Mouse (Mus musculus): ENCODE results near the gene Gpc5. TPM values are rescaled to one million over a fixed set of nuclear protein-coding genes. Genes with fewer than 3 reads are reported as not detected.

Gpc5 gene
- 12.5 and 15.4 TPM in 2 replicates for polyA plus RNA-seq (2015; fragmentation: Nextera tagmentation; extraction: Ambion mirVana)

- WGBS: under 1% methylated on average over 18 of the region's 31 CpGs
- peaks cover 13% of the 10 kb centered on the region for H3K27me3 ChIP-seq (replicated peaks; ENCODE audit: control insufficient read depth, insufficient read depth, low read length)
- H3K9me3 ChIP-seq (ENCODE audit: control insufficient read depth, low read length): no peaks in the 10 kb centered on the region
Measured at GRCm38 (mm10) chr14:115092081-115092480, at the start of gene Gpc5. Gpc5 (plus strand) TSS chr14:115092215.

GRCm38 (mm10) chr14:115042660-115043059 is 49.4 kb upstream of the Gpc5 start:
- 2% methylated on average over 4 of the region's 4 CpGs for WGBS
- Histone ChIP-seq H3K4me2 (ENCODE audit: low read length) (peak overlapping the region; percentile 91), H3K9ac (ENCODE audit: low read depth, low read length) (peak overlapping the region; percentile 97), H3K4me3 (ENCODE audit: low read length) (peak overlapping the region; percentile 91), H3K4me1 (ENCODE audit: control insufficient read depth, insufficient read depth, low read depth, low read length) (peaks cover 15% of the 10 kb centered on the region), H3K27me3 (replicated peaks; ENCODE audit: control insufficient read depth, insufficient read depth, low read length) (0 out of 2 replicates have a peak, but pooled peaks cover 3% of the 10 kb centered on the region), H3K9me3 (ENCODE audit: control insufficient read depth, low read length) (no peaks in the 10 kb centered on the region), H3K27ac (ENCODE audit: low read depth, low read length) (no peak overlapping the region), H3K36me3 (ENCODE audit: control insufficient read depth, insufficient read depth, low read length) (peaks cover 11% of the 10 kb centered on the region)
- no peak for ATAC-seq

More at GRCm38 (mm10) chr14:115092081-115092480, at the start of gene Gpc5:
- ATAC-seq: peak; percentile 100
- Histone ChIP-seq H3K4me1 (ENCODE audit: control insufficient read depth, insufficient read depth, low read depth, low read length) (peaks cover 4% of the 10 kb centered on the region; the same call in 1 of the 2 replicates), H3K4me2 (ENCODE audit: low read length) (peak within 1 kb of the TSS; percentile 96), H3K27ac (ENCODE audit: low read depth, low read length) (no peak within 1 kb of the TSS), H3K4me3 (ENCODE audit: low read length) (peak within 1 kb of the TSS; percentile 73), H3K9ac (ENCODE audit: low read depth, low read length) (peak within 1 kb of the TSS; percentile 71), H3K36me3 (ENCODE audit: control insufficient read depth, insufficient read depth, low read length) (no peaks in the 10 kb centered on the region)

GRCm38 (mm10) chr14:115044016-115044415 is 48.0 kb upstream of the Gpc5 start:
- no peaks in the 10 kb centered on the region for H3K27me3 ChIP-seq (replicated peaks; ENCODE audit: control insufficient read depth, insufficient read depth, low read length)
- H3K9me3 ChIP-seq (ENCODE audit: control insufficient read depth, low read length): no peaks in the 10 kb centered on the region
- H3K36me3 ChIP-seq (ENCODE audit: control insufficient read depth, insufficient read depth, low read length): peaks cover 11% of the 10 kb centered on the region
- no peak for ATAC-seq
- H3K9ac ChIP-seq (ENCODE audit: low read depth, low read length): no peak overlapping the region
- H3K4me2 ChIP-seq (ENCODE audit: low read length): no peak overlapping the region
- H3K27ac ChIP-seq (ENCODE audit: low read depth, low read length): no peak overlapping the region
- peaks cover 15% of the 10 kb centered on the region for H3K4me1 ChIP-seq (ENCODE audit: control insufficient read depth, insufficient read depth, low read depth, low read length)
- no peak overlapping the region for H3K4me3 ChIP-seq (ENCODE audit: low read length)
- WGBS: 81% methylated on average over 5 of the region's 5 CpGs

- Histone ChIP-seq H3K9ac (ENCODE audit: low read depth, low read length) (no peak overlapping the region), H3K4me3 (ENCODE audit: low read length) (no peak overlapping the region), H3K27me3 (replicated peaks; ENCODE audit: control insufficient read depth, insufficient read depth, low read length) (no peaks in the 10 kb centered on the region), H3K36me3 (ENCODE audit: control insufficient read depth, insufficient read depth, low read length) (peaks cover 11% of the 10 kb centered on the region), H3K4me1 (ENCODE audit: control insufficient read depth, insufficient read depth, low read depth, low read length) (peaks cover 15% of the 10 kb centered on the region), H3K4me2 (ENCODE audit: low read length) (no peak overlapping the region), H3K27ac (ENCODE audit: low read depth, low read length) (no peak overlapping the region), H3K9me3 (ENCODE audit: control insufficient read depth, low read length) (no peaks in the 10 kb centered on the region)
- 73% methylated on average over 3 of the region's 3 CpGs for WGBS
- ATAC-seq: no peak
Measured at GRCm38 (mm10) chr14:115045712-115046111, 46.3 kb upstream of the Gpc5 start.

GRCm38 (mm10) chr14:115047316-115047715 is 44.7 kb upstream of the Gpc5 start:
- H3K4me3 ChIP-seq (ENCODE audit: low read length): no peak overlapping the region
- 89% methylated on average over 3 of the region's 3 CpGs for WGBS
- no peak overlapping the region for H3K27ac ChIP-seq (ENCODE audit: low read depth, low read length)
- H3K4me2 ChIP-seq (ENCODE audit: low read length): no peak overlapping the region
- peaks cover 11% of the 10 kb centered on the region for H3K36me3 ChIP-seq (ENCODE audit: control insufficient read depth, insufficient read depth, low read length)
- H3K9me3 ChIP-seq (ENCODE audit: control insufficient read depth, low read length): no peaks in the 10 kb centered on the region
- no peak overlapping the region for H3K9ac ChIP-seq (ENCODE audit: low read depth, low read length)
- no peaks in the 10 kb centered on the region for H3K27me3 ChIP-seq (replicated peaks; ENCODE audit: control insufficient read depth, insufficient read depth, low read length)
- peaks cover 14% of the 10 kb centered on the region for H3K4me1 ChIP-seq (ENCODE audit: control insufficient read depth, insufficient read depth, low read depth, low read length)
- no peak for ATAC-seq

- ATAC-seq: no peak
- H3K9me3 ChIP-seq (ENCODE audit: control insufficient read depth, low read length): no peaks in the 10 kb centered on the region
- 60% methylated on average over 5 of the region's 5 CpGs for WGBS
- H3K9ac ChIP-seq (ENCODE audit: low read depth, low read length): no peak overlapping the region
- no peaks in the 10 kb centered on the region for H3K27me3 ChIP-seq (replicated peaks; ENCODE audit: control insufficient read depth, insufficient read depth, low read length)
- H3K36me3 ChIP-seq (ENCODE audit: control insufficient read depth, insufficient read depth, low read length): peaks cover 11% of the 10 kb centered on the region
- peaks cover 8% of the 10 kb centered on the region for H3K4me1 ChIP-seq (ENCODE audit: control insufficient read depth, insufficient read depth, low read depth, low read length)
- no peak overlapping the region for H3K27ac ChIP-seq (ENCODE audit: low read depth, low read length)
- no peak overlapping the region for H3K4me2 ChIP-seq (ENCODE audit: low read length)
- H3K4me3 ChIP-seq (ENCODE audit: low read length): no peak overlapping the region
Measured at GRCm38 (mm10) chr14:115047990-115048862, 43.8 kb upstream of the Gpc5 start.

- Histone ChIP-seq H3K9ac (ENCODE audit: low read depth, low read length) (no peak overlapping the region), H3K27ac (ENCODE audit: low read depth, low read length) (no peak overlapping the region), H3K4me1 (ENCODE audit: control insufficient read depth, insufficient read depth, low read depth, low read length) (peaks cover 2% of the 10 kb centered on the region), H3K27me3 (replicated peaks; ENCODE audit: control insufficient read depth, insufficient read depth, low read length) (no peaks in the 10 kb centered on the region), H3K4me3 (ENCODE audit: low read length) (no peak overlapping the region), H3K4me2 (ENCODE audit: low read length) (no peak overlapping the region), H3K9me3 (ENCODE audit: control insufficient read depth, low read length) (no peaks in the 10 kb centered on the region), H3K36me3 (ENCODE audit: control insufficient read depth, insufficient read depth, low read length) (peaks cover 11% of the 10 kb centered on the region)
- ATAC-seq: 0 out of 2 replicates have a peak, but pooled peaks have one; percentile 42
- 38% methylated on average over 5 of the region's 5 CpGs for WGBS
Measured at GRCm38 (mm10) chr14:115048863-115049566, 43.0 kb upstream of the Gpc5 start.

- Histone ChIP-seq H3K27me3 (replicated peaks; ENCODE audit: control insufficient read depth, insufficient read depth, low read length) (no peaks in the 10 kb centered on the region), H3K36me3 (ENCODE audit: control insufficient read depth, insufficient read depth, low read length) (peaks cover 9% of the 10 kb centered on the region), H3K9me3 (ENCODE audit: control insufficient read depth, low read length) (no peaks in the 10 kb centered on the region), H3K9ac (ENCODE audit: low read depth, low read length) (no peak overlapping the region), H3K4me2 (ENCODE audit: low read length) (no peak overlapping the region), H3K27ac (ENCODE audit: low read depth, low read length) (no peak overlapping the region), H3K4me3 (ENCODE audit: low read length) (no peak overlapping the region), H3K4me1 (ENCODE audit: control insufficient read depth, insufficient read depth, low read depth, low read length) (no peaks in the 10 kb centered on the region; the same call in none of the 2 replicates)
- no peak for ATAC-seq
Measured at GRCm38 (mm10) chr14:115049831-115050230, 42.2 kb upstream of the Gpc5 start.

All from hindbrain, embryonic 16.5 days (tissue).